Mouse (Mus musculus) heart, postnatal 0 days (tissue): Measurements from ENCODE around the gene Acad12. TPM values are rescaled to one million over a fixed set of nuclear protein-coding genes. Genes with fewer than 3 reads are reported as not detected.
A peak's percentile ranks its signal among the peaks of the same experiment; 100 is the strongest.
"Not testable (repeated sequence)": the region's sequence is repeated elsewhere in the genome, so short reads cannot be mapped to it uniquely, and the experiment has no call there.

Experiments used
- ATAC-seq: fragments of 200-750 bp; cut with Nextera tagmentation; 2 replicates; pipeline ENCODE4 v1.8.0; 2017; ENCODE audit warnings: low read depth, moderate number of reproducible peaks, moderate library complexity; ENCODE audit not compliant: insufficient read depth
- DNase-seq: peaks from one replicate; pipeline ENCODE4 v3.0.0-alpha.2; 2016; ENCODE audit warnings: low spot score
- H3K27ac ChIP-seq: fragments of 300-500 bp; sonication (generic); 2 replicates; pipeline ENCODE4 v1.5.1; 2014; ENCODE audit warnings: low read depth, mild to moderate bottlenecking
- H3K27me3 ChIP-seq: fragments of 300-500 bp; sonication (generic); 2 replicates; pipeline ENCODE4 v1.6.1; 2014; ENCODE audit warnings: low read length, mixed read lengths; ENCODE audit not compliant: control insufficient read depth, insufficient read depth
- H3K36me3 ChIP-seq: fragments of 300-500 bp; sonication (generic); replicated peaks from 2 replicates; pipeline ENCODE4 v1.6.1; 2014; ENCODE audit warnings: low read length, mixed read lengths; ENCODE audit not compliant: control insufficient read depth, insufficient read depth
- H3K4me1 ChIP-seq: fragments of 300-500 bp; sonication (generic); 2 replicates; pipeline ENCODE4 v1.6.1; 2014; ENCODE audit warnings: antibody characterized with exemption; ENCODE audit not compliant: control insufficient read depth, insufficient read depth
- H3K4me2 ChIP-seq: fragments of 300-500 bp; sonication (generic); 2 replicates; pipeline ENCODE4 v1.6.1; 2014; ENCODE audit warnings: low read depth, mild to moderate bottlenecking, low read length, moderate library complexity
- H3K4me3 ChIP-seq: fragments of 300-500 bp; sonication (generic); 2 replicates; pipeline ENCODE4 v1.5.1; 2014; ENCODE audit warnings: low read depth, low read length
- H3K9ac ChIP-seq: fragments of 300-500 bp; sonication (generic); replicated peaks from 2 replicates; pipeline ENCODE4 v1.6.1; 2014; ENCODE audit warnings: low read depth, low read length, mixed read lengths
- H3K9me3 ChIP-seq: fragments of 300-500 bp; sonication (generic); replicated peaks from 2 replicates; pipeline ENCODE4 v1.6.1; 2016; ENCODE audit warnings: low read length; ENCODE audit not compliant: control insufficient read depth
- CTCF ChIP-seq: IDR thresholded peaks from 2 replicates; pipeline ENCODE4 v1.5.1; 2016; ENCODE audit warnings: antibody characterized with exemption, control low read depth, low read depth
- EP300 ChIP-seq: IDR thresholded peaks from 2 replicates; pipeline ENCODE4 v1.6.1; 2016; ENCODE audit warnings: antibody characterized with exemption, low read depth
- WGBS: fragments of 180-500 bp; shearing (Covaris S2); extraction: QIAGEN DNeasy Blood & Tissue Kit; methylation state at CpG from one replicate; pipeline ENCODE4 v1.1.7; 2014; 5-methylcytosine and 5-hydroxymethylcytosine counted together
- polyA plus RNA-seq: library from polyadenylated mRNA; unstranded; fragments of >200 nt; fragmentation: Nextera tagmentation; extraction: Ambion mirVana; gene quantifications from 2 replicates; pipeline ENCODE4 v1.2.1, GENCODE M21; 2015
- total RNA-seq: library from RNA; depleted of rRNA; stranded (reverse); fragments of >200 nt; gene quantifications from 2 replicates; pipeline ENCODE4 v1.2.3, GENCODE M21; 2014; ENCODE audit warnings: low replicate concordance

Gene Acad12
- total and polyA plus RNA-seq, 2 experiments from 2014 or later: 6.9 to 12.3 TPM

GRCm38 (mm10) chr5:121631106-121631647, 12.4 kb upstream of the Acad12 start:
- 53% methylated on average over 8 of the region's 9 CpGs for WGBS
- not testable (repeated sequence) for H3K4me1 ChIP-seq, H3K4me3 ChIP-seq, ATAC-seq, H3K27ac ChIP-seq, DNase-seq, H3K9me3 ChIP-seq, H3K9ac ChIP-seq, H3K36me3 ChIP-seq, H3K27me3 ChIP-seq, H3K4me2 ChIP-seq
- TF ChIP-seq CTCF: peak; percentile 10; the same call in 1 of the 2 replicates

- Histone ChIP-seq H3K27ac (no peak overlapping the region), H3K4me3 (no peak overlapping the region), H3K27me3 (no peaks in the 10 kb centered on the region), H3K36me3 (no peaks in the 10 kb centered on the region), H3K4me1 (no peaks in the 10 kb centered on the region), H3K9me3 (no peaks in the 10 kb centered on the region), H3K4me2 (no peak overlapping the region), H3K9ac (no peak overlapping the region)
- DNase-seq (peak; percentile 47), ATAC-seq (no peak)
- WGBS: 0% methylated on average over 1 of the region's 1 CpGs
- TF ChIP-seq EP300 (no peak), CTCF (peak; percentile 83)
These were observed 9.1 kb upstream of the Acad12 start for GRCm38 (mm10) chr5:121627871-121628270.

GRCm38 (mm10) chr5:121623241-121623640, 4.5 kb upstream of the Acad12 start:
- TF ChIP-seq EP300 (no peak), CTCF (no peak)
- DNase-seq (no peak), ATAC-seq (no peak)
- no peaks in the 10 kb centered on the region for H3K36me3 ChIP-seq
- H3K9me3 ChIP-seq: no peaks in the 10 kb centered on the region
- no peak overlapping the region for H3K4me3 ChIP-seq
- 79% methylated on average over 3 of the region's 3 CpGs for WGBS
- peaks cover 9% of the 10 kb centered on the region for H3K4me1 ChIP-seq
- no peak overlapping the region for H3K27ac ChIP-seq
- no peak overlapping the region for H3K4me2 ChIP-seq
- H3K27me3 ChIP-seq: no peaks in the 10 kb centered on the region
- no peak overlapping the region for H3K9ac ChIP-seq

GRCm38 (mm10) chr5:121621102-121621501, 2.4 kb upstream of the Acad12 start:
- H3K4me2 ChIP-seq: no peak overlapping the region
- no peak overlapping the region for H3K27ac ChIP-seq
- no peaks in the 10 kb centered on the region for H3K27me3 ChIP-seq
- H3K4me3 ChIP-seq: no peak overlapping the region
- H3K4me1 ChIP-seq: peaks cover 9% of the 10 kb centered on the region
- no peak for TF ChIP-seq EP300
- H3K9me3 ChIP-seq: no peaks in the 10 kb centered on the region
- WGBS: 90% methylated on average over 5 of the region's 5 CpGs
- DNase-seq (no peak), ATAC-seq (no peak)
- H3K9ac ChIP-seq: no peak overlapping the region
- no peaks in the 10 kb centered on the region for H3K36me3 ChIP-seq

GRCm38 (mm10) chr5:121614921-121615320, 3.8 kb downstream of the Acad12 start:
- H3K4me2 ChIP-seq, ATAC-seq, DNase-seq, H3K4me1 ChIP-seq, H3K9ac ChIP-seq, H3K9me3 ChIP-seq, H3K4me3 ChIP-seq, H3K27me3 ChIP-seq, H3K27ac ChIP-seq, H3K36me3 ChIP-seq: not testable (repeated sequence)
- WGBS: 60% methylated on average over 3 of the region's 3 CpGs

- Histone ChIP-seq H3K9ac (no peak overlapping the region), H3K9me3 (no peaks in the 10 kb centered on the region), H3K4me3 (no peak overlapping the region), H3K27ac (no peak overlapping the region), H3K4me1 (no peaks in the 10 kb centered on the region), H3K27me3 (no peaks in the 10 kb centered on the region), H3K4me2 (no peak overlapping the region), H3K36me3 (no peaks in the 10 kb centered on the region)
- TF ChIP-seq EP300: no peak
- ATAC-seq (no peak; the same call in 1 of the 2 replicates), DNase-seq (no peak)
- WGBS: 66% methylated on average over 6 of the region's 6 CpGs
These were observed 6.7 kb downstream of the Acad12 start for GRCm38 (mm10) chr5:121612036-121612435.
